In the genomic region with DNA sequence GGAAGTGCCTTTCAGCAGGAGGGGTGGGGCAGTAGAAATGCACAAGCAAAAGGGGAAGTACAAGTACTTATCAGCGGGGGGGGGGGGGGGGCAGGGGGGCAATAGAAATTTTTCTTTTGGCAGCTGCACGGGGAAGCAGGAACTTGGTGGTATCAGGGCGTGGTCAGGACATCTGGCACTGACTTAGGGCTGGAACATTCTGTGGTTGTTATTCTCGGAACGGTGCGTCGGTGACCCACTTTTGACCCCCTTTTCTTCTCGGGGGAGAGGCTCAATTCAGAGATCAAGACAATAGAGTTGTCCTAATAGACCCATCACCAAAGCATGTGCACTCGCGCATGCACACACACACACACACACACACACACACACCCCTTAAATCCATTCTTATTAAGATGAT, we compare ENCODE assay signal across 22 mouse cellular contexts. TPM values are rescaled to one million over a fixed set of nuclear protein-coding genes. Genes with fewer than 3 reads are reported as not detected.
"Had no signal": no experiment of that assay in that cellular context is flagged by ENCODE, and none has a peak within 500 bp of the region (broad histone marks: within the 10 kb centered on the region; RNA-seq: fewer than 3 reads in every experiment).

No protein-coding gene starts in this region.

- ATAC-seq: liver, postnatal 0 days; lung, postnatal 0 days; midbrain, embryonic 13.5 days; midbrain, embryonic 15.5 days had no signal

- H3K4me2 ChIP-seq: liver, embryonic 15.5 days; lung, embryonic 15.5 days; midbrain, embryonic 11.5 days; midbrain, embryonic 13.5 days; midbrain, embryonic 15.5 days; neural tube, embryonic 12.5 days had no signal

- H3K9me3 ChIP-seq: liver, embryonic 15.5 days; lung, embryonic 15.5 days; megakaryocyte, embryonic 14.5 days; midbrain, embryonic 13.5 days; midbrain, embryonic 15.5 days; neural tube, embryonic 12.5 days had no signal

- H3K27ac ChIP-seq: liver, embryonic 15.5 days; lung, embryonic 15.5 days; macrophage; midbrain, embryonic 13.5 days; midbrain, embryonic 15.5 days; neural tube, embryonic 12.5 days had no signal

- H3K36me3 ChIP-seq: liver, embryonic 15.5 days; lung, embryonic 15.5 days; midbrain, embryonic 13.5 days; midbrain, embryonic 15.5 days; neural tube, embryonic 12.5 days had no signal

- H3K4me3 ChIP-seq: liver, embryonic 15.5 days; lung, embryonic 15.5 days; megakaryocyte, embryonic 14.5 days; midbrain, embryonic 13.5 days; midbrain, embryonic 15.5 days; neural tube, embryonic 12.5 days had no signal

- DNase-seq: liver, postnatal 0 days; lung, adult 2 months; lung, postnatal 14 days; lung, postnatal 36 days; right cerebral cortex, postnatal 14 days; right cerebral cortex, postnatal 4 days; spleen, adult 18-20 months; thymus, adult 18-20 months; thymus, postnatal 14 days; thymus, postnatal 36 days had no signal

- H3K27me3 ChIP-seq: liver, embryonic 15.5 days; lung, embryonic 15.5 days; megakaryocyte, embryonic 14.5 days; midbrain, embryonic 13.5 days; midbrain, embryonic 15.5 days; neural tube, embryonic 12.5 days had no signal

- H3K4me1 ChIP-seq: liver, embryonic 15.5 days; lung, embryonic 15.5 days; megakaryocyte, embryonic 14.5 days; midbrain, embryonic 13.5 days; midbrain, embryonic 15.5 days; neural tube, embryonic 12.5 days had no signal

- H3K9ac ChIP-seq: liver, embryonic 15.5 days; liver, postnatal 0 days; lung, embryonic 15.5 days; midbrain, embryonic 13.5 days; midbrain, embryonic 15.5 days; neural tube, embryonic 12.5 days had no signal

RNA-seq across cellular contexts. Expression of a gene that starts 16.6 kb away (rescaled TPM):
- polyA plus RNA-seq: liver, embryonic 15.5 days; liver, postnatal 0 days; lung, adult 2 months; lung, embryonic 15.5 days; macrophage; midbrain, embryonic 11.5 days; midbrain, embryonic 13.5 days; small intestine, adult 2 months; stomach, embryonic 14.5 days; thymus, postnatal 0 days had no signal
